Mouse (Mus musculus): ENCODE measurements around the gene Kif3c. TPM values are rescaled to one million over a fixed set of nuclear protein-coding genes. Genes with fewer than 3 reads are reported as not detected.

The Kif3c gene
- polyA plus RNA-seq, 1 experiment from 2014 or later = 95.6 TPM

- Histone ChIP-seq H3K27ac (no peak overlapping the region), H3K36me3 (replicated peaks) (no peaks in the 10 kb centered on the region), H3K4me2 (peak overlapping the region; percentile 64), H3K27me3 (replicated peaks) (no peaks in the 10 kb centered on the region), H3K9ac (no peak overlapping the region), H3K9me3 (no peaks in the 10 kb centered on the region), H3K4me3 (peak overlapping the region; percentile 100), H3K4me1 (peaks cover 25% of the 10 kb centered on the region)
- no peak for ATAC-seq (replicated peaks)
- 69% methylated on average over 11 of the region's 11 CpGs for WGBS
These were observed 63.2 kb downstream of the Kif3c start for GRCm38 (mm10) chr12:3427891-3428775.

- no peak overlapping the region for H3K4me2 ChIP-seq
- 83% methylated on average over 2 of the region's 2 CpGs for WGBS
- peaks cover 18% of the 10 kb centered on the region for H3K4me1 ChIP-seq
- no peaks in the 10 kb centered on the region for H3K36me3 ChIP-seq (replicated peaks)
- no peak overlapping the region for H3K27ac ChIP-seq
- H3K9ac ChIP-seq = no peak overlapping the region
- H3K27me3 ChIP-seq (replicated peaks) = no peaks in the 10 kb centered on the region
- H3K4me3 ChIP-seq = no peak overlapping the region
- H3K9me3 ChIP-seq = no peaks in the 10 kb centered on the region
- no peak for ATAC-seq (replicated peaks)
These were observed 64.9 kb downstream of the Kif3c start for GRCm38 (mm10) chr12:3429681-3430442.

- no peaks in the 10 kb centered on the region for H3K9me3 ChIP-seq
- H3K4me2 ChIP-seq = no peak overlapping the region
- peaks cover 12% of the 10 kb centered on the region for H3K4me1 ChIP-seq
- no peaks in the 10 kb centered on the region for H3K36me3 ChIP-seq (replicated peaks)
- H3K9ac ChIP-seq = no peak overlapping the region
- H3K4me3 ChIP-seq = no peak overlapping the region
- no peak overlapping the region for H3K27ac ChIP-seq
- H3K27me3 ChIP-seq (replicated peaks) = no peaks in the 10 kb centered on the region
- ATAC-seq (replicated peaks) = no peak
These were observed 65.5 kb downstream of the Kif3c start for GRCm38 (mm10) chr12:3430443-3430753.

GRCm38 (mm10) chr12:3430985-3431384 lies 66.1 kb downstream of the Kif3c start:
- Histone ChIP-seq H3K9me3 (no peaks in the 10 kb centered on the region), H3K27me3 (replicated peaks) (no peaks in the 10 kb centered on the region), H3K4me2 (no peak overlapping the region), H3K9ac (no peak overlapping the region), H3K36me3 (replicated peaks) (no peaks in the 10 kb centered on the region), H3K4me3 (no peak overlapping the region), H3K4me1 (peaks cover 9% of the 10 kb centered on the region), H3K27ac (no peak overlapping the region)
- no peak for ATAC-seq (replicated peaks)

- Histone ChIP-seq H3K27me3 (replicated peaks) (no peaks in the 10 kb centered on the region), H3K9me3 (no peaks in the 10 kb centered on the region), H3K36me3 (replicated peaks) (no peaks in the 10 kb centered on the region), H3K4me2 (no peak overlapping the region), H3K4me3 (no peak overlapping the region), H3K9ac (no peak overlapping the region), H3K27ac (no peak overlapping the region), H3K4me1 (peaks cover 2% of the 10 kb centered on the region; the same call in 1 of the 2 replicates)
- ATAC-seq (replicated peaks) = no peak
- WGBS = 86% methylated on average over 1 of the region's 1 CpGs
These were observed 68.8 kb downstream of the Kif3c start for GRCm38 (mm10) chr12:3433736-3434135.

GRCm38 (mm10) chr12:3436446-3436845 lies 71.5 kb downstream of the Kif3c start:
- Histone ChIP-seq H3K4me2 (no peak overlapping the region), H3K4me1 (no peaks in the 10 kb centered on the region), H3K9ac (no peak overlapping the region), H3K27ac (no peak overlapping the region), H3K36me3 (replicated peaks) (no peaks in the 10 kb centered on the region), H3K4me3 (no peak overlapping the region), H3K27me3 (replicated peaks) (no peaks in the 10 kb centered on the region), H3K9me3 (no peaks in the 10 kb centered on the region)
- ATAC-seq (replicated peaks) = no peak
- WGBS = 97% methylated on average over 5 of the region's 5 CpGs

GRCm38 (mm10) chr12:3437815-3438214 lies 72.9 kb downstream of the Kif3c start:
- H3K4me2 ChIP-seq = no peak overlapping the region
- H3K4me1 ChIP-seq = no peaks in the 10 kb centered on the region
- no peak for ATAC-seq (replicated peaks)
- 100% methylated on average over 1 of the region's 1 CpGs for WGBS
- no peaks in the 10 kb centered on the region for H3K27me3 ChIP-seq (replicated peaks)
- no peak overlapping the region for H3K9ac ChIP-seq
- no peak overlapping the region for H3K27ac ChIP-seq
- H3K36me3 ChIP-seq (replicated peaks) = no peaks in the 10 kb centered on the region
- H3K4me3 ChIP-seq = no peak overlapping the region
- H3K9me3 ChIP-seq = no peaks in the 10 kb centered on the region

- H3K27me3 ChIP-seq (replicated peaks) = no peaks in the 10 kb centered on the region
- 90% methylated on average over 2 of the region's 2 CpGs for WGBS
- H3K4me3 ChIP-seq = no peak overlapping the region
- no peak overlapping the region for H3K9ac ChIP-seq
- H3K4me1 ChIP-seq = no peaks in the 10 kb centered on the region
- no peaks in the 10 kb centered on the region for H3K9me3 ChIP-seq
- ATAC-seq (replicated peaks) = no peak
- no peak overlapping the region for H3K27ac ChIP-seq
- no peak overlapping the region for H3K4me2 ChIP-seq
- no peaks in the 10 kb centered on the region for H3K36me3 ChIP-seq (replicated peaks)
These were observed 76.0 kb downstream of the Kif3c start for GRCm38 (mm10) chr12:3440916-3441315.

- H3K27me3 ChIP-seq (replicated peaks) = no peaks in the 10 kb centered on the region
- no peak overlapping the region for H3K4me2 ChIP-seq
- H3K9me3 ChIP-seq = no peaks in the 10 kb centered on the region
- no peaks in the 10 kb centered on the region for H3K36me3 ChIP-seq (replicated peaks)
- 92% methylated on average over 5 of the region's 5 CpGs for WGBS
- no peak overlapping the region for H3K9ac ChIP-seq
- no peaks in the 10 kb centered on the region for H3K4me1 ChIP-seq
- no peak overlapping the region for H3K27ac ChIP-seq
- H3K4me3 ChIP-seq = no peak overlapping the region
- no peak for ATAC-seq (replicated peaks)
These were observed 76.4 kb downstream of the Kif3c start for GRCm38 (mm10) chr12:3441361-3441760.

GRCm38 (mm10) chr12:3453554-3453953 lies 88.6 kb downstream of the Kif3c start:
- Histone ChIP-seq H3K36me3 (replicated peaks) (peaks cover 7% of the 10 kb centered on the region; the same call in 1 of the 2 replicates), H3K27me3 (replicated peaks) (no peaks in the 10 kb centered on the region), H3K4me3 (no peak overlapping the region), H3K9ac (no peak overlapping the region), H3K9me3 (no peaks in the 10 kb centered on the region), H3K4me1 (no peaks in the 10 kb centered on the region), H3K4me2 (no peak overlapping the region), H3K27ac (no peak overlapping the region)
- 80% methylated on average over 3 of the region's 3 CpGs for WGBS
- no peak for ATAC-seq (replicated peaks)

Data from midbrain, embryonic 15.5 days (tissue).